Mouse (Mus musculus) midbrain, embryonic 11.5 days (tissue): Measurements from ENCODE around the gene Eed. TPM values are rescaled to one million over a fixed set of nuclear protein-coding genes. Genes with fewer than 3 reads are reported as not detected.

Experiments used
- polyA plus RNA-seq: library from polyadenylated mRNA; unstranded; fragments of >200 nt; fragmentation: Nextera tagmentation; extraction: Ambion mirVana; gene quantifications from 2 replicates; pipeline ENCODE4 v1.2.1, GENCODE M21; 2014

The Eed gene
- polyA plus RNA-seq, 1 experiment from 2014 or later, result 82.8 TPM

Other genes starting within 250 kb of the Eed start
- gene Ccdc81, start 77.4 kb downstream of the Eed start, polyA plus RNA-seq, result 0.10 and 0.23 TPM in 2 replicates
- 153 and 159 TPM in 2 replicates for gene Hikeshi, start 39.8 kb downstream of the Eed start, polyA plus RNA-seq
- 34.5 and 35.7 TPM in 2 replicates for gene Picalm, start 149.2 kb upstream of the Eed start, polyA plus RNA-seq